10 mouse cellular contexts compared by ENCODE assay signal in genomic region chr11:99110370-99111110, GRCm38 (mm10). TPM values are rescaled to one million over a fixed set of nuclear protein-coding genes. Genes with fewer than 3 reads are reported as not detected.
A peak's percentile ranks its signal among the peaks of the same experiment; 100 is the strongest.
DNase-seq lines count a peak whose midpoint lies in the region; ATAC-seq and TF ChIP-seq lines count a peak whose summit lies in the region.
"Had no signal": no experiment of that assay in that cellular context is flagged by ENCODE, and none has a peak within 500 bp of the region (broad histone marks: within the 10 kb centered on the region; RNA-seq: fewer than 3 reads in every experiment).

No protein-coding gene starts in this region.

- H3K9me3 ChIP-seq in intestine, embryonic 16.5 days (ENCODE audit: control insufficient read depth, low read length): no peaks in the 10 kb centered on the region
- H3K9me3 ChIP-seq in intestine, embryonic 15.5 days: no peaks in the 10 kb centered on the region
- peaks cover 3% of the 10 kb centered on the region; the same call in 1 of the 2 replicates for H3K9me3 ChIP-seq in embryonic facial prominence, embryonic 10.5 days
- no peaks in the 10 kb centered on the region for H3K9me3 ChIP-seq in stomach, embryonic 15.5 days
- H3K9me3 ChIP-seq: heart, embryonic 10.5 days; midbrain, embryonic 15.5 days had no signal

- ATAC-seq in intestine, embryonic 16.5 days: no peak
- no peak for ATAC-seq in intestine, embryonic 15.5 days
- ATAC-seq in stomach, embryonic 15.5 days (ENCODE audit: insufficient read depth, low FRiP score, low read depth): no peak
- ATAC-seq: midbrain, embryonic 15.5 days had no signal

- no peak overlapping the region for H3K4me3 ChIP-seq in intestine, embryonic 16.5 days (ENCODE audit: low read length)
- no peak overlapping the region for H3K4me3 ChIP-seq in intestine, embryonic 15.5 days (replicated peaks)
- no peak overlapping the region for H3K4me3 ChIP-seq in thymus, adult 2 months (ENCODE audit: control insufficient read depth, insufficient read depth, low read length)
- no peak overlapping the region for H3K4me3 ChIP-seq in embryonic facial prominence, embryonic 10.5 days
- no peak overlapping the region for H3K4me3 ChIP-seq in stomach, embryonic 15.5 days (replicated peaks)
- H3K4me3 ChIP-seq: heart, embryonic 10.5 days; midbrain, embryonic 15.5 days had no signal

- H3K9ac ChIP-seq in intestine, embryonic 16.5 days (ENCODE audit: low read depth, low read length): no peak overlapping the region
- no peak overlapping the region for H3K9ac ChIP-seq in intestine, embryonic 15.5 days
- H3K9ac ChIP-seq in stomach, embryonic 15.5 days: no peak overlapping the region
- H3K9ac ChIP-seq: midbrain, embryonic 15.5 days had no signal

- TF ChIP-seq CTCF in thymus, adult 2 months (IDR thresholded peaks at IDR 0.05; ENCODE audit: borderline replicate concordance, control insufficient read depth, extremely low read depth, insufficient read depth, low read length, poor library complexity): no peak

- no peak overlapping the region for H3K4me2 ChIP-seq in intestine, embryonic 16.5 days (ENCODE audit: low read depth, low read length)
- no peak overlapping the region for H3K4me2 ChIP-seq in intestine, embryonic 15.5 days (replicated peaks)
- H3K4me2 ChIP-seq in stomach, embryonic 15.5 days: no peak overlapping the region
- H3K4me2 ChIP-seq: midbrain, embryonic 15.5 days had no signal

- WGBS in intestine, embryonic 16.5 days: 75% methylated on average over 15 of the region's 15 CpGs
- 71% methylated on average over 15 of the region's 15 CpGs for WGBS in intestine, embryonic 15.5 days
- 91% methylated on average over 15 of the region's 15 CpGs for WGBS in thymus, adult 2 months
- WGBS in embryonic facial prominence, embryonic 10.5 days: 74% methylated on average over 15 of the region's 15 CpGs
- 72% methylated on average over 15 of the region's 15 CpGs for WGBS in stomach, embryonic 15.5 days

- H3K36me3 ChIP-seq in intestine, embryonic 16.5 days (ENCODE audit: control insufficient read depth, insufficient read depth, low read length): no peaks in the 10 kb centered on the region
- no peaks in the 10 kb centered on the region for H3K36me3 ChIP-seq in intestine, embryonic 15.5 days
- no peaks in the 10 kb centered on the region for H3K36me3 ChIP-seq in thymus, adult 2 months (ENCODE audit: control insufficient read depth, insufficient read depth, low read length)
- no peaks in the 10 kb centered on the region for H3K36me3 ChIP-seq in embryonic facial prominence, embryonic 10.5 days (replicated peaks)
- H3K36me3 ChIP-seq in stomach, embryonic 15.5 days: no peaks in the 10 kb centered on the region
- H3K36me3 ChIP-seq: heart, embryonic 10.5 days; midbrain, embryonic 15.5 days had no signal

- H3K4me1 ChIP-seq in intestine, embryonic 16.5 days (ENCODE audit: control insufficient read depth, insufficient read depth, low read length): peaks cover 26% of the 10 kb centered on the region
- H3K4me1 ChIP-seq in intestine, embryonic 15.5 days (replicated peaks): peaks cover 23% of the 10 kb centered on the region
- H3K4me1 ChIP-seq in thymus, adult 2 months (replicated peaks; ENCODE audit: control insufficient read depth, insufficient read depth, low read length): peaks cover 28% of the 10 kb centered on the region
- peaks cover 62% of the 10 kb centered on the region for H3K4me1 ChIP-seq in embryonic facial prominence, embryonic 10.5 days
- peaks cover 20% of the 10 kb centered on the region for H3K4me1 ChIP-seq in stomach, embryonic 15.5 days

- TF ChIP-seq POLR2A in thymus, adult 2 months (IDR thresholded peaks at IDR 0.05; ENCODE audit: control insufficient read depth, extremely low read depth, insufficient read depth, low read length, poor library complexity): no peak

- DNase-seq in thymus, adult 2 months: peak; percentile 35
- no peak for DNase-seq in thymus, postnatal 25 days
- no peak for DNase-seq in embryonic facial prominence, embryonic 10.5 days (ENCODE audit: low spot score)
- DNase-seq in adrenal gland, postnatal 10 days: no peak
- DNase-seq in layer of hippocampus, postnatal 36 days: no peak

- H3K27ac ChIP-seq in intestine, embryonic 16.5 days (ENCODE audit: low read length): peak overlapping the region; percentile 45; the same call in 1 of the 2 replicates
- no peak overlapping the region for H3K27ac ChIP-seq in intestine, embryonic 15.5 days
- H3K27ac ChIP-seq in thymus, adult 2 months (ENCODE audit: control insufficient read depth, insufficient read depth, low read length): no peak overlapping the region
- peak overlapping the region; percentile 57 for H3K27ac ChIP-seq in embryonic facial prominence, embryonic 10.5 days (replicated peaks)
- 0 out of 2 replicates have a peak overlapping the region, but pooled peaks have one; percentile 31 for H3K27ac ChIP-seq in stomach, embryonic 15.5 days
- H3K27ac ChIP-seq: midbrain, embryonic 15.5 days had no signal

- no peaks in the 10 kb centered on the region for H3K27me3 ChIP-seq in intestine, embryonic 16.5 days (replicated peaks; ENCODE audit: control insufficient read depth, insufficient read depth, low read length)
- no peaks in the 10 kb centered on the region for H3K27me3 ChIP-seq in intestine, embryonic 15.5 days (replicated peaks)
- no peaks in the 10 kb centered on the region for H3K27me3 ChIP-seq in thymus, adult 2 months (ENCODE audit: control insufficient read depth, insufficient read depth, low read length)
- no peaks in the 10 kb centered on the region for H3K27me3 ChIP-seq in embryonic facial prominence, embryonic 10.5 days (replicated peaks; ENCODE audit: low read depth, poor library complexity, severe bottlenecking)
- no peaks in the 10 kb centered on the region for H3K27me3 ChIP-seq in stomach, embryonic 15.5 days (replicated peaks)
- H3K27me3 ChIP-seq: midbrain, embryonic 15.5 days had no signal

RNA-seq across cellular contexts. Expression of gene Tns4, which starts 21.4 kb away (rescaled TPM):
- 0.65 and 1.3 TPM in 2 replicates for polyA plus RNA-seq in intestine, embryonic 16.5 days (2015; fragmentation: Nextera tagmentation; extraction: Ambion mirVana)
- polyA plus RNA-seq in intestine, embryonic 15.5 days (2015; fragmentation: Nextera tagmentation; extraction: Ambion mirVana): 0.58 and 0.93 TPM in 2 replicates
- polyA plus RNA-seq in thymus, adult 2 months (2012; rRNA removed): 5.2 and 7.5 TPM in 2 replicates
- 0.96 and 1.0 TPM in 2 replicates for polyA plus RNA-seq in embryonic facial prominence, embryonic 10.5 days (2016; fragmentation: Nextera tagmentation; extraction: Ambion mirVana)
- 1.4 and 1.5 TPM in 2 replicates for polyA plus RNA-seq in stomach, embryonic 15.5 days (2015; fragmentation: Nextera tagmentation; extraction: Ambion mirVana)
- total RNA-seq in adrenal gland, postnatal 10 days (2021): under 1 TPM; 0.12 to 0.51 TPM
- not detected for total RNA-seq in layer of hippocampus, postnatal 36 days (2021)

RNA-seq across cellular contexts. Expression of gene Ccr7, which starts 44.3 kb away (rescaled TPM):
- 0.36 and 0.64 TPM in 2 replicates for polyA plus RNA-seq in intestine, embryonic 16.5 days (2015; fragmentation: Nextera tagmentation; extraction: Ambion mirVana)
- 0.43 and 0.87 TPM in 2 replicates for polyA plus RNA-seq in intestine, embryonic 15.5 days (2015; fragmentation: Nextera tagmentation; extraction: Ambion mirVana)
- 202 and 240 TPM in 2 replicates for polyA plus RNA-seq in thymus, adult 2 months (2012; rRNA removed)
- polyA plus RNA-seq in embryonic facial prominence, embryonic 10.5 days (2016; fragmentation: Nextera tagmentation; extraction: Ambion mirVana): 0.50 and 0.78 TPM in 2 replicates
- polyA plus RNA-seq in stomach, embryonic 15.5 days (2015; fragmentation: Nextera tagmentation; extraction: Ambion mirVana): 0.21 and 0.27 TPM in 2 replicates
- total RNA-seq in adrenal gland, postnatal 10 days (2021): 1 to 10 TPM; 3.6 to 3.7 TPM
- not detected for total RNA-seq in layer of hippocampus, postnatal 36 days (2021)
- polyA plus RNA-seq: midbrain, embryonic 15.5 days had no signal

Comparison
In these comparisons a context has a peak if more than half of its experiments do, and no peak if none do; other contexts are left out.
1. H3K27ac ChIP-seq: peak in intestine, embryonic 16.5 days (single experiment), embryonic facial prominence, embryonic 10.5 days (single experiment) and stomach, embryonic 15.5 days (single experiment); none in intestine, embryonic 15.5 days (single experiment) and thymus, adult 2 months (single experiment).
2. RNA of gene Ccr7, which starts 44.3 kb away (polyA plus RNA-seq): 202 to 240 TPM in thymus, adult 2 months; 0.43 to 0.87 TPM in intestine, embryonic 15.5 days, 0.36 to 0.64 TPM in intestine, embryonic 16.5 days, 0.50 to 0.78 TPM in embryonic facial prominence, embryonic 10.5 days and 0.21 to 0.27 TPM in stomach, embryonic 15.5 days; every median in the first group is over 100 times any median in the second.